Mouse (Mus musculus) inflammation-experienced regulatory T-cells, adult 6 months (primary cell): ENCODE results near the gene Ubr4. TPM values are rescaled to one million over a fixed set of nuclear protein-coding genes. Genes with fewer than 3 reads are reported as not detected.

Source experiments
- ATAC-seq: one replicate; pipeline ENCODE4 v1.8.0; 2017
- polyA plus RNA-seq, 3 experiments: library from polyadenylated mRNA; unstranded; fragments of 100-300 nt; shearing (Covaris generic); gene quantifications; one replicate each; pipeline ENCODE4 v1.2.1; 2017

The Ubr4 gene
- polyA plus RNA-seq, 3 experiments from 2014 or later, result 32.1 to 69.4 (median 56.7) TPM

DNA sequence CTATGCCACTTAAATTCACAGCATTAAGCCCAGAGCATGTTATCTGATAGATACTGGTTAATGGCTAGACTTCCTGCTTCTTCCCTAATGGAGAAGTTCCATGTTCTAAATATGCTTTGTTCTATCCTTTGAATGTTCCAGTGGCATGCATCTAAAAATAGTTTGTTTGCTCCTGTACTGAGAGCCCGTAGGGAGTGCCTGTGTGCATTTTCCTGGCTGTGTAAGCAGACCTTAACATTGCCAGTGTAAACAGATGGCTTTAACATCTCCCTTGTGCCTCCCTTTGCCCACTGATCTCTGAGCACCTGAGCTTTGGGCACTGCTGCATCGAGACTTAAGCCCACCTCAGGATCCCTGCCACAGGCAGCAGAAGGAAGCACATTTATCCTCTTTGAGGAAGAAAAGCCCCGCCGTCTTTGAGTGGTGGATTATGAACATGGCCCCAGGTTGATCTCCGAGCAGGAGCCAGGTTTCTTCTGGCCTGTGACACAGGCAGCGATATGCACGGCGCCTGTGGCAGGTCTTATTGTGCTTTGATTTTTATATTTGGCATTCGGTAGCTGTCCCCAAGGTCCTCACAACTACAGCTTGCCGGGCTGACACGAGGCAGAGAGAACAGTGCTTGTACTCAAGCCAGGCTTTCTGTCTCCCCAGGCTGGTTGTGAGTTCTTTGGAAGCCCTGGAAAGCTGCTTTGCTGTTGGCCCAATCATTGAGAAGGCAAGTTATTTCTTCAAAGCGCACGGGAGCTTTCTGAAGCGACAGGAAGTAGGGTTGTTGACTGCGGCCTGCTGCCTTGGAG lies 80.8 kb downstream of the Ubr4 start:
- no peak for ATAC-seq

DNA sequence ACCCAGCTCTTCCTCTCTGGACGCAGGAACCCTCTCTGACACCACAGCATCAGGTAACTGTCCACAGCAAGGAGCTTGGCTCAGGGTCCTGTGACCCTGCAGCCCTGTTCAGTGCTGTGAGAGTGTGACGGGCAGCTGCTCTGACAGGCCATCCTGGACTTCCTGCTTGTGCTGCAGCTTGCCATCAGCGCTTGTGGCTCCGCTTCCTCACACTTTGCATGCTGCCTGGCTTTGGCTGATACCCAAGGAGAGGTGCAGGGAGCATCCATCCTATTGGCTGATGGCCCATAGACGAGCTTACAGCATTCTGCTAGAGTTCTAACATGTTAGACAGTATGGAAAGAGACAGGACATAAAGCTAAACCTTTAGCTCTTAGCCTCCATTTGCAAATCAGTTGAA lies 88.8 kb downstream of the Ubr4 start:
- ATAC-seq, result no peak

DNA sequence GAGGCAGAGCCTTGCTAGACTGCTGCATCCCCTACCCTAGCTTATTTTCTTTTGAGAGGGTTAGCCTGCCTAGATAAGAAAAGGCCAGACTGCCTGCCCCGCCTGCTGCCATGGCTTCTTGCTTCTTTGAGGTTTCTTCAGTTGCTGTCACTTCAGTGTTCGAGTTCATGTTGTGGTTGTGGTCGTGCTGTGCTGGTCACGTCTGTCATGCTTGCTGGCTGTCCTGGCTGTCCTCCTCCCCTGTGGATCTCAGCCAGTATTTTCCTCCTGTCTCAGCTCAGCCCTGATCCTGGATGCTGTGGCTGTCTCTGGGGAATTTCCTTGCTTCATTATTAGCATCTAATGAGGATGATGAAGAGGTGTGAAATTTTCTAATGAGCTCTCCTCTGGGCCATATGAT lies 89.4 kb downstream of the Ubr4 start:
- no peak for ATAC-seq

DNA sequence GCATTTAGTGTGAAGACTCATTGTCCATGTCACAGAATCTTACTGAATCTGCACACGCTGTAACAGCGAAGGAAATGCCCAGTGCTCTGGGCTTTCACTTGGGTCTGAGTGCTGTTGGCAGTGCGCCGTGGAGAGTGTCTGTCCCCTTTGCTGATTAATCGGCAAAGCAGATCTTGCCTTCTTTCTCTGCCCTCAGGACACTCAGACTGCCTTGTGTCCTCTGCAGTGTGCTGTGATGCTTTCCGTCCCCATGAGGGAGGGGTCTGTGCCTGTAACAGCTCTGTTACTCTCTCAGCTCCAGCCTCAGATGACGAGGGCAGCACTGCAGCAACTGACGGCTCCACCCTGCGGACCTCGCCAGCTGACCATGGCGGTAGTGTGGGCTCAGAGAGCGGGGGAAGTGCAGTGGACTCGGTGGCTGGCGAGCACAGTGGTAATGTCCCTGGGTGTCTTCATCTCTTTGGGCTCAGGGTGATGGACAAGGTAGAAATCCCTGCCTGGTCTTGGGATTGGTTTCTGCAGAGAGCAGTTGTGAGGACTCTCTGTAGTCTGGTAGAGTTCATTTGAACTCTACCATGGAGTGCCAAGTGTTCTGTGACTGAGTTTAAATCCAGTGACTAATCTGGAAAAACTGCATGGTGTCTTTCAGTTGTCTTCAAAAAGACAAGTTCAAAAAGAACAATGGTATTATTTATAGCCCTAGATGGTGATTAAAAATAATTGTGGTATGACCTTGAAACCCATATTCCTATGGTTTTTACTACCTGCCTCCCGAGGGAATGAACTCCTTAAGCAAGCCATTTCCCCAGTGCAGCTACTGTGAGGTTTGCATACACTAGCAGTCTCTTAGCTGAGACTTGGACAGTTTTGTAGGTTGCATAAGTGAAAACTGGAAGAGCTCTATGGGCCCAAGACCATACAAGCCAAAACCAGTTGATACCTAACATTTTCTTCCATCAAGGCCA lies 90.3 kb downstream of the Ubr4 start:
- ATAC-seq, result no peak

DNA sequence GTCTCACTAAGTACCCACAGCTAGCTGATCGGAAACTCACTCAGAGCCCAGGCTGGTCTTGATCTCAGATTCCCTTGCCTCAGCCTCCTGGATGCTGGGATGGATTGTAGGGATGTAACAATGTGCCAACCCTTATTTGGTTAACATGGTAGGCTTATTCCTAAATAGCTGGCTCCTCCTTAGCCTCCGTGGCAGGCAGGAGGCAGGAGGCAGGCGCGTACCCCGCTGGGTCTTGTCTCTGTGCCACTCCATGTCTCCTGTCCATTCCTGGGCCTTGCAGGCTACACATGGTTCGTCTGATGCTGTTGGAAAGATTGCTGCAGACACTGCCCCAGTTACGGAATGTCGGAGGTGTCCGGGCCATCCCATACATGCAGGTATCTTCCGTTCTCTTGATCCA lies 91.9 kb downstream of the Ubr4 start:
- ATAC-seq, result no peak

DNA sequence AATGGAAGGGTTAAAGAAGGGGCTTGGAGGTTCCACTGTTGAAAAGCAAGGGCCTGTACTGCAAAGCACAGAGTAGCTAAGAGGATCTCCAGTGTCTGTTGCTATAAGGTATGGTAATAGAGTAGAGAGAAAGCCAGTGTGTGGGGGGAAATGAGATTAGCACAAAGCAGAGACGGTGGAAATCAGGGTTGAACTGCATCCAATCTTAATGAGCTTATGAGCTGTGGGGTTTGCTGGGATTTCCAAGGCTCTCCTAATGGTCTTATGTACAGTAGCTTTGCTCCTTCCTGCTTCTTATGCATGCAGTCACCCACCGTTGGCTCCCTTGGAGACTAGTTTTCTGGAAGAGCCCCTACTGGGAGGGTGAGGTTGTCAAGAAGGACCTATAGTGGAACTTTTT lies 93.8 kb downstream of the Ubr4 start:
- no peak for ATAC-seq

DNA sequence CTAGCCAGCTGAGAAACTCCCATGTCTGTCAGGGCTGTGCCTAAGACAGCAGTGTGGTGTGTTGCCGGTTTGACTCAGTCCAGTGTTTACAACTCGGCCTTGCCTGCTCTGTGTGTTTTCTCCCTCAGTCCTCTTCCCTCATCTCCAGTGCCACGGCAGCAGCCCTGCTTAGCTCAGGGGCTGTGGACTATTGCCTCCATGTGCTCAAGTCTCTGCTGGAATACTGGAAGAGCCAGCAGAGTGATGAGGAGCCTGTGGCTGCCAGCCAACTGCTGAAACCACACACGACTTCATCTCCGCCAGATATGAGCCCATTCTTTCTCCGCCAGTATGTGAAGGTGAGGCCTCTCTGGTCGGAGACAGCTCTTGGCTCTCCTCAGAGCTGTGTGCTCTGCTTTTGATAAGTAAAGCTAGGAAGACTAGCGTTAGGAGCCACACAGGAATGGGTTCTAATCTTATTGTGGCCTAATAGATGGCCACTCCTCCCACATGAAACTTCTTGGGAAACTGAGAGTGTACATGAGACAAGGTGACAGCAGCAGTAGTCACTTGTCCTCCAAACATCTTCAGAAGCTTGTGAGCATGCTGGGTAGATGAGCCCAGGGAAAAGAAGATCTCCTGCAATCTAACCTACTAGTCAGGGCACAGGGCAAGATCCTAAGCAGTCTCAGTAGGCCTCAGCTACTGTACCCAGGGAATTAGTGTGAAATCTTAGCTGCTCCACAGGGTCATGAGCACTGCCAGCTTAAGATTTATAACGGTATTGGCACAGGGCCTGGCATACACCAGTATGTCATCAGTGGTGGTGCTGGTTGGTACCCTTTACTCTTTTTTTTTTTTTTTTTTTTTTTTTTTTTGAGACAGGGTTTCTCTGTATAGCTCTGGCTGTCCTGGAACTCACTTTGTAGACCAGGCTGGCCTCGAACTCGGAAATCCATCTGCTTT lies 94.6 kb downstream of the Ubr4 start:
- ATAC-seq, result no peak

DNA sequence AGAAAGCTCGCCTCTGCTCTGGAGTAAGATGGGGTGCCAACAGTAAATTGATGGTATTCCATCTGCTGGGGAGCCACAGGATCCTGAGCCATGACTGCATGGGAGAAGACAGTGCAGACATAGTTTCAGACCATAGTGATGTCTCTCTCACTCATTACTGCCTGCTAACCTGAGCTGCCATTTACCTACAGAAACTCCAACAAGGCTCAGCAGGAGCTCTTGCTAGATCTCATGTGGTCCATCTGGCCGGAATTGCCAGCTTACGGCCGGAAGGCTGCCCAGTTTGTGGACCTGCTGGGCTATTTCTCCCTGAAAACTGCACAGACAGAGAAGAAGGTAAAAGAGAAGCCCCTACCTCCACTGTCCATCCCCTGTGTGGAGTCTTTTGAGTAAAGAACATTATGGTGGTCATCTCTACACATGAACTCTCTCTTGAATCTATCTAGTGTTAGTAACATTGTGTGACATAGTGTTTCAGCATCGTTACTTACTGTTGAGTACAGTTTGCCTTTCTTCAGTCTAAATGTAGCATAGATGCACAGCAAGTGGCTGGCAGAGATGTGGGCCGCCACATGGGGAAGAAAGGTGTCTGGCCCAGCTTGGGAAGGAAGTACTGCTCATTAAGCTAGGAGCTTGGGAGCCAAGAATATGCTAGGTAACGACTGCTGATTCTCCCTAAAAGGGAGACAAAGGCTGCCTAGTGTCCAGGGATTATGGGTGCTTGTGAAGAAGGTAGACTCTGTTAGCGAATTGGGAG lies 100.7 kb downstream of the Ubr4 start:
- ATAC-seq, result no peak

DNA sequence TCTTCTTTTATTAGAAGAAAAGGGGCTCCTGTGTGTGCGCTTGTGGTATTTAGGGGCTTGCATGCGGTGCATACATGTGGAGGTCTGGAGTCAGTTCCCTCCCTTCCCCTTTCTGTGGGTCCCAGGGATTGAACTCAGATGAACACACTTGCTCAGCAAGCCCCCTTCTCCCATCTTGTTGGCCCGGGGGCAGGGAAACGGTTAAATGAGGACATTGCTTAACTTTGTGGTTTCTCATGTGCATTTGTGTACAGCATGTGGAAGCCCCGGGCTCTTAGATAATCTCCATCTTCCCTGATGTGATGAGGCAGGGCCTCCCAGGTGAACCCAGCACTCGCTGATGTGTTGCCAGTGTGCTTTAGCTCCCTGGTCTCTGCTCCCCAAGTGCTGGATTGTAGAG lies 101.9 kb downstream of the Ubr4 start:
- no peak for ATAC-seq

DNA sequence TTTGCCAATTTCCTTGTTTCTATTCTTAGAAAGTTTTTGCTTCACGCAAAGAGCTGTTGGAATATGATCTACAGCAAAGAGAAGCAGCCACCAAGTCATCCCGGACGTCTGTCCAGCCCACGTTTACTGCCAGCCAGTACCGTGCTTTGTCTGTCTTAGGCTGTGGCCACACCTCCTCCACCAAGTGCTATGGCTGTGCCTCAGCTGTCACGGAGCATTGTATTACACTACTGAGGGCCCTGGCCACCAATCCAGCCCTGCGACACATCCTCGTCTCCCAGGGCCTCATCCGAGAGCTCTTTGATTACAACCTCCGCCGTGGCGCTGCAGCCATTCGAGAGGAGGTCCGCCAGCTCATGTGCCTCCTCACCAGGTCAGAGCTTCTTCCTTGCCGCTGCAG lies 107.6 kb downstream of the Ubr4 start:
- ATAC-seq, result no peak

DNA sequence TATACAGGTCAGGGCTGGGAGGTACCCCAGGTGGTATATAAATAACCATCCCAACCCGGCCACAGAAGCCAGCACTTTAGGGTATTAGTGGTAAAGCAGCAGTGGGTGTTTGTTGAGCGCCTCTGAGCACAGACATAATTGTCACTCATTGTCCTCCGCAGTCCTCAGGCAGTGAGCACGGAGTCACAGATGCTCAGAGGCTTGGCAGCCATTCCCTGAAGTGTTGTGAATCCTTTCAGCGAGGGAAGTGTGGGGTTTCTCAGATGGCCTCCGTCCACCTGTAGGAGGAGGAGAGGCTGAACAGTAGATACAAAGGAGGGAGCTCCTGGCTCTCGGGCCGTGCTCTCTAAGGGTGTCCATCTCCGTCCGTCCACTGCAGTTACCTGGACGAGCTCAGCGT lies 111.8 kb downstream of the Ubr4 start:
- ATAC-seq, result no peak

DNA sequence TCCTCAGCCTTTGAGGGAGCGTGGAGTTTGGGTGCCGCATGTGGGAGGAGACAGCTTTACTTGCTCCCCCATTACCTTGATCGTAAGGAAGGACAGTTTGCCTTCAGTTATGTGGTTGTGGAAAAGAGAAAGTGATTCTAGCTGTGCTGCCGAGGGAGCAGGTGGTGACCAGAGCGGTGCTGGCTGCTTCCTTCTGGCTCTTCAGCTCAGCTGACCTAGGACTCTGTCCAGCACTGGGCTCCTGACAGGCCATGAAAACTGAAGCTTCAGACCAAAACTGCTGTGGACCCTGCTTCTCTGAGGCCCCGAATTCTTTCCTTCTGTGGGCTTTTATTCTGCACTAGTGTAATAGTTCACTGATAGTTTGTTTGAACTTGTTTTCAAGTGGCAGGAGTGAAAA lies 114.1 kb downstream of the Ubr4 start:
- ATAC-seq, result no peak

DNA sequence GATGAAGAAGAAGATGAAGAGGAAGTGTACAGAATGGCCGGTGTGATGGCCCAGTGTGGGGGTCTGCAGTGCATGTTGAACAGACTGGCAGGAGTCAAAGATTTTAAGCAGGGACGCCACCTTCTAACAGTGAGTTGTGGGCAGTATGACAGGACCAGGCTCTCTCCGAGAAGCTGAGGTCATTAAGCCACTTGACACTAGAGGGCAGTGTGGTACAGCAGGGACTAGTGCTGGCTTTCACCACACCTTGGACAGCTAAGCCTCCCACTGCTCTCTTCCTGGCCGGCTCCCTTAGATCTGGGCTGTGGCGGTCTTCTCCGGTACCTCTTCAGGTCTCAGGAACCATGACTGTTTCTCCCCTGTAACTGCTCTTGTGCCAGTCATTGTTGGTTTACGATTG lies 117.8 kb downstream of the Ubr4 start:
- ATAC-seq, result peak; percentile 58

DNA sequence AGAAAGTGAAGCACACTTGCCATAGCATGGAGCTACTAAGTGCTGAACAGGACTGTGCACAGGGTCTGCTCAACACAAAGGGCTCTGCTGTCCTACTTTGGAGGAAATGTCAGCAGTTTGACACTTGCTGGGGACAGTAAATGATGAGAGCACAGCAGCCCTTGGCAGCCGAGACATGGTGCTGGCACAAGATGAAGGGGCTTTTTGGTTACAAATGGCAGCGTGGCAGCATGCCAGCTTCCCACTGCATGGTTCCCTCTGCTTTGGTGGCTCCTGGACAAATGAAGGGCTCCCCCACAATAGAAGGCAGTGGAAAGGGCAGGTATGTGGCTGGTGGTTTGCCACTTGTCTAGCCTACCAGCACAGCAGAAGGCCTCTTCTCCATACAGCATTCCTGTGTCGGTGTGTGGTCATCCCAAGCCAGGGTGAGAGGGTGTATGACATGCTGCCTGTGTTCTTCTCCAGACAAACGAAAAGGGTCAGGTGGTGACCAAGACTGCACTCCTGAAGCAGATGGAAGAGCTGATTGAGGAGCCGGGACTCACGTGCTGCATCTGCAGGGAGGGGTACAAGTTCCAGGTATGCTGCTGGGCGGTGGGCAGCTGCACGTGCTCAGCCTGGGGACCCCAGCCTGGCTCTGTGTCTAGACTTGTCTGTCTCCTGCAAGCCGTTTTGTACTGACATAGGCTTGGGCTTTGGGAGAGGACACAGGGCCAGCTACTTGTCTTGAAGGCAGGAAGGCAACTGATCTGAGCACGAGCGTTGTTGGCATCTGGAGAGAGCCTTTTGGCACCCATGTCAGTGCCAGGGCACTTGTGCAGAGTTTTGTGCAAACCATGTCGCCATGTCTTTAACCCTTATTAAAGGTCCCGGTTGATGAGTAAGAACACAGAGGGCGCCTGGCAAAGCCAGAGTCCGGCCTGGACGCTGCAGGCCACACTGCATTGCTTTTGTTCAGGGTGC lies 124.5 kb downstream of the Ubr4 start:
- ATAC-seq, result no peak

DNA sequence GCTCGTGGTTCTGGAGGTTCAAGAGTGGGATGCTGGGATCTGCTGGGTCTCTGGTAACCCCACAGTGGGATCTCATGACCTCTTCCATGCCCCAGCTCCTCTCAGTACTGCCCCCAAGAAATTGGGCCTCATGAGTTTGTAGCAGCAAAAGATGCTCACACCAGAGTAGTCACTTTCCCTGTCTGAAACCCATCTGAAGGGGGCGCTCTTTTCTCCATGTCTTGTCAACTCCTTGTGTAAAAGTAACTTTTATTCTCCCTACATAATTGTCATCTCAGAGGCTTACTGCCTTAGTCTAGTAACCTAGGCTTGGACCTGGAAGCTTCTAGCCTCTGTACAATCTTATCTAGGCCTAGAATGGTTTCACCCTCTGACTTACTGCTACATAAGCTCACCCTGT lies 125.6 kb downstream of the Ubr4 start:
- no peak for ATAC-seq

DNA sequence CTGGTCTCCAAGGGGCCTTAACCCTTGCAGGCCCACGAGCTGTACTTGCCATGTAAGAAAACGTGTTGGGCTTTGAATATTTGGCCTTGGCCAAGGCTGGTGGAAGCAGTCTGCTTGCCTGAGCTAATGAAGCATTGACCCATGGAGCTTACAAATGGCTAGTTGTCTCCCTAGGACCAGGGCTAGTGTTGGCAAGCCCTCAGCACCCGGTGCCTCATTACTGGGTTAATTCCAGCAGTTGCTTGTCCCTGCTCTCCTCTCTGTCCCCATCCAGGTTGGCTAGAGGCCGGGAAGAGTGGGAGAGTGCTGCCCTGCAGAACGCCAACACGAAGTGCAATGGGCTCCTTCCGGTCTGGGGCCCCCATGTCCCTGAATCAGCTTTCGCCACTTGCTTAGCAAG lies 126.8 kb downstream of the Ubr4 start:
- ATAC-seq, result no peak

DNA sequence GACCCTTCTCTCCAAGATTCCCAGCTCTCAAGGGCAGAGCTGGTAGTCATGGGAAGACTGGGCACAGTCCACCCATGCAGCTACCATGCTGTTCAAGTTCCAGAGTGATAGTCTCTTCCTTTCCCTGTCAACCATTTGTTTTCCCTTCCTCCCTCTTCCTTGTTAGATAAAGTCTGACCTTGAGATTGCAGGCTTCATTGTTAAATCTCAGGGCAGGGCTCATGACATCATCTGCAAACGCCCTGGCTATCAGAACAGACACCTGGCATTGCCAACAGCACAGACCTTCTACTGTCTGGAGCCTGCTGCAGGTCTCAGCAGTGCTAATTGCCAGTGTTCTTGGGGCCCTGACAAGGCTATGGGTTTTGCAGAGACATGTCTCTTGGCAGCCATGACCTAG lies 129.0 kb downstream of the Ubr4 start:
- ATAC-seq, result no peak

DNA sequence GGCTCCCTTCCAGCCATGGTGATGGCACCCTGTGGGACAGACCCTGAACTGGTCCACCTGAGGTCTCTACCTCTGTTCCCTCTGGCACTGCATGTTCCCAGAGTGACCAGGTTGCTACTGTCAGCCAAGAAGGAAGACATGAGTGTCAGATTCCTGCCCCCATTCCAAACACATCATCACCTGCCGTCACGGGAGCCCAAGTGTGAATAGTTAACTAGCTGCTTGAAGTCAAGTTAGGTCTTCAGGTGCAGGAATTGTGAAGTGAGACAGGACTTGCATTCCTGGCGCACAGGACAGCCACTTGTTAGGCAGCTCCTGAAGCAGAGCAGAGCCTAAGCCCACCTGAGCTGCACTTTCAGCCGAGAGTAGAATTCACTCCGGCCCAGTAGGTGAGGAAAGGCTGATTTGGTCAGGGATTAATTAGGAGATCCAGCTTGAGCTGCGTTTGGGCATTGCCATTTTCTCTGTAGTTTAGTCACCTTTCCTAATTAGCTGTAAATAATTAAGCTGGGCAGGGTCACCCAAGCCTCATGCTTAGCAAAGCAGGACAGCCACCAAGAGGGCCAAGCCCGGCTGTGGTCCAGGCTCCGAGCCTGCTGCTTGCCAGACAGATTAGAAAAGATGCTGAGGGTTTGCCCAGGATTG lies 131.2 kb downstream of the Ubr4 start:
- no peak for ATAC-seq

DNA sequence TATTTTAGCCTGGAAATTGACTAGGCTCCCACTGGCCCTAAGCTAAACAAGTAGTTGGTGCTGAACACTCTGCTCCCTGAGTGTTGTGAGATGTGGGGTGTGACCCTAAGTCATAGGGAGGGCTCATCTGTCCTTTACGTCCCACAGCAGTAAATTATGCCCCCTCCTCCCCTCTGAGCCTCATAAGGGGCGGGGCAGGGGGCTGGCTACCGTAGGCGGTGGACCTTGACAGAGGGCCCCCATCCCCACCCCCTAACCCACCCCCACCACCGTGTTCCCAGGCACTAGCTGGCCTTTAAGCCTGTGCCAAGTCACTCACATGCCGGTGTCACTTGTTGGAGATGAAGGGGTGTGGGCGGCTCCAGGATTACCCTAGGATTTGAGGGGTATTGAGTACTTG lies 132.1 kb downstream of the Ubr4 start:
- no peak for ATAC-seq

DNA sequence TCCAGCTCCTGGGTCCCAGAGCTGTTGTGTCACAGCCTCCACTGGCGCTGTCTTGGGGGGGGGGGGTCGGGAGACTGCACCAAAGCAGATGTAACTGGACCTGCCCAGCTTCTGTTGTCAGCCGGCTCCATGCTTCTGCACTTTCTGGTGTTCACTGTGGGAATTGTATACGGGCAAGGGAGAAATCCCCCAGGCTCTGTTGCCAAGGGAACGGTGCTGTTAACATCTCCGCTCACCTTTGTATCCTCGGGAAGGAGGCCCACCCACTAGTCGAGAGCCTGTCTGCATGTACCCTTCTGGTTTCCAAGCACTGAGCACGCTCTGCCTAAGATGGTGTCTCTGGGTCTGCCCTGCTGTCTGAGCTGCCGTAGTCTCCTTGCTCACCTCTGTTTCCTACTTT lies 134.7 kb downstream of the Ubr4 start:
- ATAC-seq, result no peak
